Mouse (Mus musculus): Measurements from ENCODE around the gene Ptk6.

The Ptk6 gene

DNA sequence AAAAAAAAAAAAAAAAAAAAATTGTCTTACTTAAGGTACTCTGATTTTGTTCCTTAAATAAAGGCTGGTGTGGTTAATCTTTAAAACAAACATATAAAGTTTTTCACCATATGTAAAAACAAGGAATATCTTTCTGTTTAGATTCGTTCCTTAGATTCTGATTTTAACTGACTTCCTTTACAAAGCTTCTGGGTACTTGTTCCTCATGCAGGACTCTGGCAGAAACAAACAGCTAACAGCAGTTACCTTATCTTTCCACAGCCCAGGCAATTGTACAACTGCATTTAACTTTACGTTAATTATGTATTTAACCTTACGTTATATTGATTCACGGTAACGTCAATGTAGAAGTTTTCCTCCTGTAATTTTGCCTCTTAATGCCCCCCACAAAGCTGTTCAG, 36.1 kb downstream of the Ptk6 start:
- DNase-seq (ENCODE audit: low spot score in 2 of 2): no peak

DNA sequence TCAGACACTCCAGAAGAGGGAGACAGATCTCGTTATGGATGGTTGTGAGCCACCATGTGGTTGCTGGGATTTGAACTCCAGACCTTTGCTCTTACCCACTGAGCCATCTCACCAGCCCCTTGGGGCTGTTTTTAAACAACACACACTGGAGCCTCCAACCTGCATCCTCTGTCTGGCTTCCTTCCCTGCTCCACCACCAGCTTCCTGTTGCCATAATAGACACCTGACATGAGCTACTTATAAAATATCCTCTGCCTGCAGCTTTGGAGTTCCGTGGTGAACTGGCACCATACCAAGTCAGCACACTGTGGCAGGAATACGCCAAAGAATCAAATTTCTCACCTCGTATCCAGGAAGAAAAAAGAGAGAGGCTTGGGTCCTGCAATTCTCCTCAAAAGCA, 41.8 kb downstream of the Ptk6 start:
- no peak for DNase-seq (ENCODE audit: low spot score in 2 of 2)

- DNase-seq (ENCODE audit: low spot score in 2 of 2): no peak
Observed at GRCm38 (mm10) chr2:181159771-181160170, 42.8 kb downstream of the Ptk6 start.

GRCm38 (mm10) chr2:181159091-181159514, 43.5 kb downstream of the Ptk6 start:
- DNase-seq (ENCODE audit: low spot score in 2 of 2): no peak

DNA sequence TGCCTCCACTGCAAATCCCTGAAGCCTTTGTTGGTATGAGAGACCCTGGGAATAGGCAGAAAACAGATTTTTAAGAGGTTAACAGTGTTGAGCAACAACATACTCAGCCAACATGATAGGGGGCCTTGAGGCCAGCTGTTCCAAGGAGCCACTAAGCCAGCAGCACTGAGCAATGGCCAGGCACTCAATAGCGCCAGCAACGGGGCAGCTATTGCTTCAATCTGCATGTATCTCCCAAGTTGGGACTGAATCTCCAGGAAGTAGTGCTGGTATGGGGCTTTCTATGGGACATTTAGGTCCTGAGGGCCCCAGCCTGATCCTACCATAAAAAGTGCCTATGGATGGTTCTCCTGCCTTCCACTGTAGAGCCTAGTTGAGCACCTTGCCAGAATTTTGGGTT, 44.1 kb downstream of the Ptk6 start:
- no peak for DNase-seq (ENCODE audit: low spot score in 2 of 2)

GRCm38 (mm10) chr2:181157716-181158302, 44.8 kb downstream of the Ptk6 start:
- DNase-seq (ENCODE audit: low spot score in 2 of 2): no peak

- no peak for DNase-seq (ENCODE audit: low spot score in 2 of 2)
Observed at GRCm38 (mm10) chr2:181157180-181157579, 45.4 kb downstream of the Ptk6 start.

DNA sequence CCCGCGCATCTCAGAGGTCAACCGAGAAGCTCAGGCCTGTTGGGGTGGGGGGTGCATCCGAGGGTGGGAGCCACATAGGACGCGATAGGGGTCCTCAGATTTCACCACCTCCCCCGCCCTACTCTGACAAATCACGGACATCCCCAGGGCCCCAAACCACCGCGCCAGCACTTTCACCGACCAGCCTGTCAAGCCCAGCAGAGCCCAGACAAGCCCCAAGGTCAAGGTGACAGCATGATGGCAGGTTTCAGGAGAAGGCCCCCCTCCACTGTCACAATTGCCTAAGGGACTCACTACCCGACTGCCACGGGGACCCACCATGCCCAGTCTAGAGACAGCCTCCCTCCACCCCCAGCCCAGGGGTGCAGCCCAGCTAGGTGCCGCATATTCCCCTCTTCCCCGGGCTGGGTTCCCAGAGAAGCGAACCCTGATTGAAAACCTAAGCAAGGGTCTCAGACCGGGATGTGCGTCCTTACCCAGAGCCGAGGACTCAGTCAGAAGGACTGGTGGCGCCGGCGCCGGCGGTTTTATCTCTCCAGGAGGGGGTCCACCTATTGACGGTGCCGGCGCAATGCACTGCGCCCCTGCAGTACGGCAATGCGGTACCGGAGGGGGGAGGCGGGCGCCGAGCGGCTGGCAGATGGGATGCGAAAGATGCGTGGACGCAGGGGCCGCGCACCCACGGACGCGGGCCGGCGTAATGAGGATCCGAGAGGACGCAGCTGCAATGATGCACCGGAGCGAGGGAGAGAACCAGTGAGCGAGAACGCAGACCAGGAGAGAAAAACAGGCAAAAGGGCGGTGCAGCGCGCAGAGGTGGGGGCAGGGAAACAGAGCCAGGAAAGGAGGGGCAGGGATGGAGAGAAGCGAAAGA, 46.1 kb downstream of the Ptk6 start, which contains the start of gene Eef1a2:
Gene Eef1a2, minus strand, starts transcription at position 767 of the 874 bp plus-strand sequence.
- no peak for DNase-seq (ENCODE audit: low spot score in 2 of 2)

GRCm38 (mm10) chr2:181155801-181156200, 46.8 kb downstream of the Ptk6 start:
- no peak for DNase-seq (ENCODE audit: low spot score in 2 of 2)

- DNase-seq (ENCODE audit: low spot score in 2 of 2): no peak
Observed at GRCm38 (mm10) chr2:181154831-181155415, 47.7 kb downstream of the Ptk6 start.

- no peak for DNase-seq (ENCODE audit: low spot score in 2 of 2)
Observed at GRCm38 (mm10) chr2:181154361-181154760, 48.2 kb downstream of the Ptk6 start.

DNA sequence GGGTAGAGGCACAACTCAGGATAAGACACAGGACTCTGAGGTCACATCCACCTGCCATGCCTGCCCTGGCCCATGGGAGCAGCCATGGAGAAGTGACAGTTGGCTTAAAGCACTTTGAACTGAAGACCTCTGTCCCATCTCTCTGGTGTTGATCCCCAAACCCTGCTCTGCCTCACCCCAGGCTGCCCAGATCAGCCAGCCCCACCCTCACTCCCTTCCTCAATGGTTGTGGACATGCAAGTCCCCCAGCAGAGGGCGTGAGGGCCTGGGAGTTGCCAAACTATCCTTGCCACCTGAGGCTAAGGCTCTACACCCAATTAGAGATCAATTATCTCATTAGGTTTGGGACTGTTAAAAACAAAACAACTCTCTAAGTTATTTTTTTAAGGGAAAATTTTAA, 48.8 kb downstream of the Ptk6 start:
- no peak for DNase-seq (ENCODE audit: low spot score in 2 of 2)

DNA sequence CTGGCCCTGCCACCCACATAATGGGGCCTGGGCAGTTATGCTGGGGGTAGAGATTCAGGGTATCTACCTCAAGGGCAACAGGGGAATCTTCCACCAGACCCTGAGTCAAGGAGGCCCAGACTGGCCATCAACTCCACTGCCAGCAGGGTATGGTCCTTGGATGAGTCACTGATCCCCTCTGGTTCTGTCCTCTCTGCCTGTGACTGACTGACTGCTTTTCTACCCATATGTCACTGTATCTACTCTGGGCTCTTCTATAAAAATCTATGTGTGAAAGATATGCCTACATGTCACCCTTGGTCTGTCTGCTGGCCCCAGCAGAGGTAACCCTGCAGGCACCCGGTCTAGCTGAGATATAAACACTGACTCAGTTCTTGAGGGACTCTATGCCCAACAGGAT, 49.5 kb downstream of the Ptk6 start:
- no peak for DNase-seq (ENCODE audit: low spot score in 2 of 2)

DNA sequence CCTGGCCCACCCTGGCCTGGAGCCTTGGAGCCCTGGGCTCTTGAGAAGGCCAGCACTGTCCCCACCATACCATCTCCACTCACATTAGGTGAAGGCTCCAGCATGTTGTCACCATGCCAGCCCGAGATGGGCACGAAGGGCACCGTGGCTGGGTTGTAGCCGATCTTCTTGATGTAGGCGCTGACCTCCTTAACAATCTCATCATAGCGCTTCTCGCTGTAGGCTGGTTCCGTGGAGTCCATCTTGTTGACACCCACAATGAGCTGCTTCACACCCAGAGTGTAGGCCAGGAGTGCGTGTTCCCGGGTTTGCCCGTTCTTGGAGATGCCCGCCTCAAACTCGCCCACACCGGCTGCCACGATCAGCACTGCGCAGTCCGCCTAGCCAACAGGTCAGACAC, 49.9 kb downstream of the Ptk6 start:
- DNase-seq (ENCODE audit: low spot score in 2 of 2): no peak

DNA sequence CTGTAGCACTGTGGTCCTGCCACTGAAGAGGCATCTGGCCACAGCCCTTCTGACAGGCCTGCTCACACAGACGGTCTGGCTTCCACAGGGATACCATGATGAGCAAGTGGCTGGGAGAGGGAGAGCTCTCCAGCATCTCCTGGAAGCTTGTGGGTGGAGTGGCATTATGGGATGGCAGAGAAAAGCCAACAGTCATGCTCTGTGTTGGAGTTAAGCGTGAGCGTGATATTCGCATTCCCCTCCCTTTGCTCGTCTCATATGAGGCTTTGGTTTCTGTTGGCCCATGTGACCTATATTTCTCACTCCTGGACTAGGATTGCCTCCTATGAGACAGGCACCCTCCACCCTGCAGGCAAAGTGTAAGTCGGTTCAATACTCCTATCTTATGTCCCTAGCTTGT, 52.3 kb downstream of the Ptk6 start:
- DNase-seq (ENCODE audit: low spot score in 2 of 2): no peak

- DNase-seq (ENCODE audit: low spot score in 2 of 2): no peak
Observed at GRCm38 (mm10) chr2:181148318-181148955, 54.2 kb downstream of the Ptk6 start.

DNA sequence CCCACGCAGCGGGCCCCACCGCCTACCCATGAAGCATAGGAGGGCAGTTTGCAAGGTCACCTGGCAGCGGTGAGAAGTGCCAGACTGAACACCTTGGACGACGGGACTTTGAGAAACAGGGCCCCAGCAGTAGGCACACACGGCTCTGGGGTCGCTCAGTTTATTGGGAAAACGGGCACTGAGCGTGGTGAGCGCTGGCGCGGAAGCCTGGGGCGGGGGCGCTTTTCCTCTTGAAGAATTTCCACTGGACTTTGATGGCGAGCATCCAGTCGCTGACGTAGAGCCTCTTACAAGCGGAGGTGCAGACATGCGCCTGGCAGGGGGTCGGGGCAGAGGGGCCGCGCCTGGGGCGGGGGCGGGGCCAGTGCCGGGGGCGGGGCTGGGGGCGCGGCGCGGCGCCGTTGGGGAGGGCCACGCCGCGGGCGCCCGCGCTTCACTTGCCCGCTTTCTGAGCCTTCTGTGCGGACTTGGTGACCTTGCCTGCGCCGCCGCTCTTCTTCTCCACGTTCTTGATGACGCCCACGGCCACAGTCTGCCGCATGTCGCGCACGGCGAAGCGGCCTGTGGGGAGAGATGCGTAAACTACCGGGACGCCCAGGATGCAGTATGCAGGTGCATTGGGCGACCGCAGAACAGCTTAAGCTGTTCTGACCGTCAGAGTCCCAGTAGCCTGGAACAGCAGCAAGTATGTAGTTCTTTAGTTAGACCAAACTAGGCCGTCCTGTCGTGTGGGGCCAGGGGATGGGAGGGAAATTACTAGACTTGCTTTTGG, 54.9 kb downstream of the Ptk6 start:
- DNase-seq (ENCODE audit: low spot score in 2 of 2): no peak

DNA sequence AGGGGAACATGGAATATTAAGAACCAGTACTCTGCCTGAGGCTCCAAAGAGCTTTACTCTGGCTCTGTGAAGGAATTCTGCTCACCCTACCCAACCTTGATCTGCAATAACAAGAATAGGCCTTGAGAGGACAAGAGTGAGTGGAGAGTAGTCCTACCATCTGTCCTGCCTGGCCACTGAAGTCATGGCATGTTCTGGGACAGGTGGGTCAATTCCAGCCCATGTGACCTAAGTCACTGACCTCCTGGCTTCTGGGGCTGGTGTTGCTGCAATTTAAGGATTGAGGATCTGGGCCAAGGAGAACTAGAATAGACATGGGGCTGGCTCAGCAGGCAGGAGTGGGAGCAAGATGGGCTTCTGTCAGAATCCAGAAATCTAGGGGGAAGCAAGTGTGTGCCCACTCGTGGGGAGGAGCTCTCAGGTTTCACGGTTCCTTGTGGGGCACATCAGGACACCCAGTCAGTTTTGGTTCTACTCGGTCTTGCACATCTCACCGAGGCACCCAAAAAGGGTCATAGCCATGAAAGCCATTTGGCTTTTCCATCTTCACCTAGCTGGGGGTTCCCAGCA, 55.5 kb downstream of the Ptk6 start:
- DNase-seq (ENCODE audit: low spot score in 2 of 2): no peak

GRCm38 (mm10) chr2:181144675-181145074, 57.9 kb downstream of the Ptk6 start:
- DNase-seq (ENCODE audit: low spot score in 2 of 2): no peak

Data from urinary bladder, postnatal 4 days (tissue).